Mouse (Mus musculus): ENCODE measurements around the gene Cfb. TPM values are rescaled to one million over a fixed set of nuclear protein-coding genes. Genes with fewer than 3 reads are reported as not detected.

The Cfb gene
- polyA plus RNA-seq, 1 experiment: 0.08 TPM

DNA sequence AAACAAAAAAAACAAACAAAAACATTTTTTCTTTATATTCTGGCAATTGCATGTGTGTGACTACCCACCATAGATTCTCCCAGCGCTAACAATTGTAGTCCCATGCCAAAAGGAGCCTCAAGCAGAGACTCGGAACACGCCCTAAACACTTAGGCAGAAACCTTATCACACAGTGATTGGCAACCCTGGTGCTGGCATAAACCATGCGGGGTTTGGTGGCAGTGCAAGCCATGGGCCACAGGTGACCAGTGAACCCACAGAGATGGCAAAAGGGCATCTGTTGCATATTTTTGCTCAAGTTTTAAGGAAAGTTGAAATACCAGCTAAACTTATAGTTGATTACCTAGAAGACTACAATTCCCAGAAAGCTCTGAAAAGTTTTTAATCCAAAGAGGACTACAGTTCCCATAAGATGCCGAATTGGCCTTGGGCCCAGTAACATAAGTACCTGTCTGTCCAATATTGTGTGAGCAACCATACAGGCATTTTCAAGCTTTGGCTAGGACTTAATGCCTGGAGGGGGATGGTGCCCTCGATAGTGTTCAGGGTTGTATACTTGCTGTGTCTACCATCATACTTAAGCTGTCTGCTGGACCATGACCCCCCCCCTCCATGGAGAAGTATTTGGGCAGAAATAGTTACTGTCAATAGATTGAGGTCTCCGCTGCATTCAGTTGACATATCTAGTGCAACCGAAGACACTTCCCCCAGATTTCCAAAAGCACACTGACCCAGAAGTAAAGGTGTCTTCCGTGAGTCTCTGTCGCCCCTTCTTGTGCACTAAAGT lies 35.2 kb upstream of the Cfb start:
- no peak for TF ChIP-seq POLR2A (IDR thresholded peaks at IDR 0.05; ENCODE audit: extremely low read depth, insufficient read depth, low read length)
- no peak for TF ChIP-seq CTCF (IDR thresholded peaks at IDR 0.05; ENCODE audit: extremely low read depth, insufficient read depth, low read length)
- peaks cover 3% of the 10 kb centered on the region; the same call in 1 of the 2 replicates for H3K4me1 ChIP-seq (ENCODE audit: control insufficient read depth, insufficient read depth, low read length)
- H3K27ac ChIP-seq (ENCODE audit: insufficient read depth, low read length): peak overlapping the region; percentile 84; the same call in 1 of the 2 replicates

GRCm38 (mm10) chr17:34896366-34896765 lies 34.0 kb upstream of the Cfb start:
- Histone ChIP-seq H3K27ac (ENCODE audit: insufficient read depth, low read length) (no peak overlapping the region), H3K4me1 (ENCODE audit: control insufficient read depth, insufficient read depth, low read length) (peaks cover 3% of the 10 kb centered on the region; the same call in 1 of the 2 replicates), H3K4me3 (ENCODE audit: insufficient read depth, low read length) (no peak overlapping the region)
- TF ChIP-seq POLR2A (IDR thresholded peaks at IDR 0.05; ENCODE audit: extremely low read depth, insufficient read depth, low read length) (no peak), CTCF (IDR thresholded peaks at IDR 0.05; ENCODE audit: extremely low read depth, insufficient read depth, low read length) (no peak)

More for the DNA sequence above, 35.2 kb upstream of the Cfb start:
- H3K4me3 ChIP-seq (ENCODE audit: insufficient read depth, low read length): peak overlapping the region; percentile 53

- no peak overlapping the region; the same call in 1 of the 2 replicates for H3K4me3 ChIP-seq (ENCODE audit: insufficient read depth, low read length)
- no peak for TF ChIP-seq POLR2A (IDR thresholded peaks at IDR 0.05; ENCODE audit: extremely low read depth, insufficient read depth, low read length)
- TF ChIP-seq CTCF (IDR thresholded peaks at IDR 0.05; ENCODE audit: extremely low read depth, insufficient read depth, low read length): no peak
- peaks cover 3% of the 10 kb centered on the region; the same call in 1 of the 2 replicates for H3K4me1 ChIP-seq (ENCODE audit: control insufficient read depth, insufficient read depth, low read length)
- H3K27ac ChIP-seq (ENCODE audit: insufficient read depth, low read length): no peak overlapping the region
Measured at GRCm38 (mm10) chr17:34895724-34896123, 33.4 kb upstream of the Cfb start.

GRCm38 (mm10) chr17:34894801-34895530 lies 32.6 kb upstream of the Cfb start:
- Histone ChIP-seq H3K27ac (ENCODE audit: insufficient read depth, low read length) (peak overlapping the region; percentile 6; the same call in 1 of the 2 replicates), H3K4me3 (ENCODE audit: insufficient read depth, low read length) (peak overlapping the region; percentile 42), H3K4me1 (ENCODE audit: control insufficient read depth, insufficient read depth, low read length) (peaks cover 3% of the 10 kb centered on the region; the same call in 1 of the 2 replicates)
- TF ChIP-seq POLR2A (IDR thresholded peaks at IDR 0.05; ENCODE audit: extremely low read depth, insufficient read depth, low read length) (no peak), CTCF (IDR thresholded peaks at IDR 0.05; ENCODE audit: extremely low read depth, insufficient read depth, low read length) (no peak)

DNA sequence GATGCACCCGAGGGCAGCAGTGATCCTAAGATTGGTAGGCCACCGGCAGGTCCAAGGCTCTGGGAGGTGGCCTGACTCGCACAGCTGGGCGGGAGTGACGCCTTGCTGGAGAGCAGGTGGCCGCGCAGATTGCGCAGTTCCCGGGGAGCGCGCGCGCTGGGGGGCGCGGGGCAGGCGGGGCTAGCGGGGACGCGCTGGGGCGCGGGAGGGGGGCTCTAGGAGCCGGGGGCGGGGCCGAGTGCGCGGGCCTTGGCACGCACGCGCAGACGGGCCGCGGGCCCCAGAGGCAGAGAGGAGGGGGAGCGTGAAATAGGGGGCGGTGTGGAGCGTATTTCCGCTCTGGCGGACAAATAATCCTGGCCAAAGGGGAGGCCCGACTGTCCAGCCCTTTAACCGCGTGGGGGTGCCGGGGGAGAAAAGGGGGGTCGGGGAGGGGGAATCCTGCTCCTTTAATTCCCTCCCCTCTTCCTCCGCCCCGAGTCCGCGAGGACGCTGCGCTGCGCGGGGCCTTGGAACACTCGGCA lies 31.8 kb upstream of the Cfb start:
- Histone ChIP-seq H3K4me3 (ENCODE audit: insufficient read depth, low read length) (peak overlapping the region; percentile 42), H3K27ac (ENCODE audit: insufficient read depth, low read length) (peak overlapping the region; percentile 66), H3K4me1 (ENCODE audit: control insufficient read depth, insufficient read depth, low read length) (peaks cover 3% of the 10 kb centered on the region; the same call in 1 of the 2 replicates)
- TF ChIP-seq POLR2A (IDR thresholded peaks at IDR 0.05; ENCODE audit: extremely low read depth, insufficient read depth, low read length) (peak; percentile 75), CTCF (IDR thresholded peaks at IDR 0.05; ENCODE audit: extremely low read depth, insufficient read depth, low read length) (no peak)

GRCm38 (mm10) chr17:34893072-34893824 lies 30.9 kb upstream of the Cfb start:
- Histone ChIP-seq H3K4me3 (ENCODE audit: insufficient read depth, low read length) (peak overlapping the region; percentile 42; the same call in 1 of the 2 replicates), H3K4me1 (ENCODE audit: control insufficient read depth, insufficient read depth, low read length) (peaks cover 3% of the 10 kb centered on the region; the same call in 1 of the 2 replicates), H3K27ac (ENCODE audit: insufficient read depth, low read length) (peak overlapping the region; percentile 66; the same call in 1 of the 2 replicates)
- no peak for TF ChIP-seq CTCF (IDR thresholded peaks at IDR 0.05; ENCODE audit: extremely low read depth, insufficient read depth, low read length)
- no peak for TF ChIP-seq POLR2A (IDR thresholded peaks at IDR 0.05; ENCODE audit: extremely low read depth, insufficient read depth, low read length)

GRCm38 (mm10) chr17:34891377-34891776 lies 29.1 kb upstream of the Cfb start:
- TF ChIP-seq CTCF (IDR thresholded peaks at IDR 0.05; ENCODE audit: extremely low read depth, insufficient read depth, low read length): no peak
- no peak for TF ChIP-seq POLR2A (IDR thresholded peaks at IDR 0.05; ENCODE audit: extremely low read depth, insufficient read depth, low read length)
- no peak overlapping the region for H3K4me3 ChIP-seq (ENCODE audit: insufficient read depth, low read length)
- 0 out of 2 replicates have a peak, but pooled peaks cover 2% of the 10 kb centered on the region for H3K4me1 ChIP-seq (ENCODE audit: control insufficient read depth, insufficient read depth, low read length)
- no peak overlapping the region for H3K27ac ChIP-seq (ENCODE audit: insufficient read depth, low read length)

DNA sequence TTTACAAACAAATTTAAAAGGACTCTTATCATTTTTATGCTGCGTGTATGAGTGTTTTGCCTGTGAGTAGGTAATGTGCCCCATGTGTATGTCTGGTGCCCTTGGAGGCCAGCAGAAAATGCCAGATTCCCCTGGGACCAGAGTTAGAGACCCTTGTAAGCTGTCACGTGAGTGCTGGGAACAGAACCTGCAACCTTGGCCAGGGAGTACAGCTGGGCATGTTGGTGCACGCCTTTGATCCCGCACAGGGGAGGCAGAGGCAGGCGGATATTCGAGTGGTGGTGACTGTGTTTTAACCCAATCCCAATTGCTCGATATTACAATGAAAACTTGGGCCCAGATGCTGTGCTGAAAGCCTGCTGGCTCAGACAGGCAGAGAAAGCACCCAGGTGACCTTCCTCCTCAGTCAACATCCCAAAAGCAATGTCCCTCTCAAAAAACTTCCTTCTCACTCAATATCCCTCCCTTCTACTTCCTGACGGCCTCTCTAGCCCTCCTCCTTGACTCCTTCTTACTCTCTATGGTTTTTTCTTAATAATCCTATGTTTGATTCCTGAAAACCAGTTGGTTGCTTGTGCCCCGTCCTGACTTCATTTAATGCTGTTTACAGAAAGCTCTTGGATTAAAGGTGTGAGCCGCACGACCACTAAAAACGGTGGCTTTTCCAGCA lies 27.9 kb upstream of the Cfb start:
- Histone ChIP-seq H3K27ac (ENCODE audit: insufficient read depth, low read length) (no peak overlapping the region), H3K4me3 (ENCODE audit: insufficient read depth, low read length) (no peak overlapping the region), H3K4me1 (ENCODE audit: control insufficient read depth, insufficient read depth, low read length) (0 out of 2 replicates have a peak, but pooled peaks cover under 1% of the 10 kb centered on the region)
- TF ChIP-seq POLR2A (IDR thresholded peaks at IDR 0.05; ENCODE audit: extremely low read depth, insufficient read depth, low read length) (no peak), CTCF (IDR thresholded peaks at IDR 0.05; ENCODE audit: extremely low read depth, insufficient read depth, low read length) (no peak)
